Mouse (Mus musculus): Measurements from ENCODE around the gene Pkdrej.

The Pkdrej gene

DNA sequence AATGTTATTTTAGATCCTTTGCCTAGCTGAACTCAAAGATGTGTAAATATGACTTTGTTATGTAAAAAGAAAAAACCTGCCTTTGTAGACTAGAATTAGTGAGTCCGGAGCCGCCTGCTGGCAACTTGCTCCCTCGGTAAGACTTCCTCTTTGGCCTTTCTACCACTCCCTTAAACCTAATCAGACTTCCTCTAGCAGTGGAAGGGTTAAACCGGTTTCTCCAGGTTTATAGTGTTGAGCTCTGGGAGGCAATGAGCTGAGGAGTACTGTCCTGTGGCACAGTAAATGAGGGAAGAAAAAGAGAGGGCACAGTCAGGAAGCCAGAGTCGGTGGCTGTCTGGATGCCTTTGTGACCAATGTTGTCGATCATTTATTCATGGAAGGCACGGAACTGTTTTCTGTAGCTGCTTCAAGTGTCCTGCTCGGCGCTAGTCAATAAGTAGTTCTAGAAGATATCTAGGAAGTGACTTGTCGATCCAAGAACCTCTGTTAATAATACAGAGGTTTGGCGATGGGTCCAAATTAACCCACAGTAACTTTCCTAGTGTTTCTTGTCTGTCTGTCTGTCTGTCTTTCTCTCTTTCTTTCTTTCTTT is 49.3 kb downstream of the Pkdrej start:
- intact Hi-C loops (cut with DNase I), result no loop called here

DNA sequence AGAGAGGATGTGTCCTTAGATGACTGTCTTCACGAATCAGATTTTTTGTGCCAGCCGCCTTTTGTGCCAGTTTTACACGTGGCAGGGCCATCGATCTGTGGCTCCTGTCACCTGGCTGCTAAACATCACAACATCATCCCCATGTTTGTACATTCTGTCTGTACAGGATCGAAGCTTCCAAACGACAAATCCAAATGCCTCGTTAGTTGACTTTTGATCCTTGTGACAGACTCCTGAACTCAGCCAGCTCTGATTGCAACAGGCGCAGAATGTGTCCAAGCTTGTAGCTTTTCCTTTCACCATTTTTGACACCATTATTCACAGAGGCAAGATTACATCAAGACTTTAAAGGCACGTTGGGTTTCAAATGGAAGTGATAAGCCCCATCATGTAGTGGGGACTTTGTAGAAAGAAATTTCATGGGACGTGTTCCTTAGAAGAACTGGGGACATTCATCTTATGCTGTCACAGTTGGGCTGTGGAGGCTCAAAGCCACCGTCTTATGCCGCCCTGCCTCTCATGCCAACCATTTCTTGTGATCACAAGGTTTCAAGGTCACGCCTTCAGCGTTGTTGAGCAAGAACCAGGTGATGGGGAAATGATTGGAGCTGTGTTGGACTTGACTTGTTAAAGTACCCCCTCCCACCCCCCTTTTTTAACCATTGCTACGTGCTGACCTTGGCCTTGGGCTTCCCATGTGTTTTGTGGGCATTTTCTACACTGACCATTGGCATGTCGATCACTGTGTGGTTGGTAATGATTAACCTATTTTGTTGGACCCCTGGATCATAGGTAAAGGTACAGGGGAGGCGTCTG is 50.0 kb downstream of the Pkdrej start:
- intact Hi-C loops (cut with DNase I), result no loop called here

DNA sequence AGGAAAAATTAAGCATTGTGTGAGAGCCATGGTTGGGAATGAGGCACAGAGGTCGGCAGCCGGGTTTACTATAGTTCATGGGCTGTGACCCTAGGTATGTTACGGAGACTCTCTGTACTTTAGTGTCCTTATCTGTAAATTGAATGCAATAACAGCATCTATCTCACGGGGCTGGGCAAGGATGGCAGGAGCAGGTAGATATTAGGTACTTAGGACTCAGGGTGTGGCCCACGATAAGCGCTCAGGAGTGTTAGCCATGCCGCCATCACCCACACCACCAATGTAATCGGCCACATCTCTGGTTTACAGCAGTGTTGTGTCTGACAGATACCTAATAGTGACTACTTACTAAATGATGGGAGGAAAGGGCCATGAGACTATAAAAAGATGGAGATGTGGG is 52.5 kb downstream of the Pkdrej start:
- intact Hi-C loops (cut with DNase I), result no loop called here

DNA sequence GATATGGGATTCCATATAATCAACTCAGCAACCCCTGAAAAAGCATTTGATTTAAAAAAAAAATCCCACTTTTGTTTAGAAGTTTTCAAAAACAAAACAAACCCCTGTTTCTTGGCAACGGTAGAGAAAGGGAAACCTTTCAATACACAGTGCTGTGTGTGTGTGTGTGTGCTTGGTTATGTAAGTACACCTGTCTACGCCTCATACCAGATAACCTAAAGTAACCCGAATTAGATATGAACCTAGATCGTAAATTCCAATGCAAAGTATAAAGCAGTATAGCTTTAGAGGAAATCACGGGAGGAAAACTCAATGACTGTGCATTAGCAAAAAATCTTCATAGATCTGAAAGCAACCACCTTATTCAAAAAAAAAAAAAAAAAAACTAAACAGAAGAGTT is 54.9 kb downstream of the Pkdrej start:
- intact Hi-C loops (cut with DNase I), result no loop called here

DNA sequence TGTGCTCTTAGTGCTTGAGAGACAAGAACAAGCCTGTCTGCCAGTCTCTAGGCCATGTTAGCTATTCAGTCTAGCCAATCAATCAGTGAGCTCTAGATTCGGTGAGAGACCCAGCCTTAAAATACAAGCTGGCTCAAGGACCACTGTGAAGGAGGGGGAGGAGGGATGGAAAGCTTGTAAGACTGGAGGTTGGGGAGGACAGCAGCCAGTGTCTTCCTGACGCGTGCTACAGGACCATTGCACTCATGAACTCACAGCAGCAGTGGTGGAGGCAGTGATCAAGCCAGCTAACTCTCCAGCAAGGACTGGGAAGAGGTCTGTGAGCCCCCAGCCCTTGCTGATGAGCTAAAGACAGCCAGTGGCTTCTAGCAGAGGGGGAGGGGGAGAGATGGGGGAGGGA is 56.5 kb downstream of the Pkdrej start:
- intact Hi-C loops (cut with DNase I), result no loop called here

Measured in adrenal gland (tissue).